Mouse (Mus musculus): ENCODE data around the gene Rassf5. TPM values are rescaled to one million over a fixed set of nuclear protein-coding genes. Genes with fewer than 3 reads are reported as not detected.

The Rassf5 gene
- polyA plus RNA-seq (2015; fragmentation: Nextera tagmentation; extraction: Ambion mirVana): 17.9 and 24.4 TPM in 2 replicates

GRCm38 (mm10) chr1:131245089-131245856 lies at the start of gene Rassf5:
TSS of gene Rassf5 (minus strand) at chr1:131245258.

DNA sequence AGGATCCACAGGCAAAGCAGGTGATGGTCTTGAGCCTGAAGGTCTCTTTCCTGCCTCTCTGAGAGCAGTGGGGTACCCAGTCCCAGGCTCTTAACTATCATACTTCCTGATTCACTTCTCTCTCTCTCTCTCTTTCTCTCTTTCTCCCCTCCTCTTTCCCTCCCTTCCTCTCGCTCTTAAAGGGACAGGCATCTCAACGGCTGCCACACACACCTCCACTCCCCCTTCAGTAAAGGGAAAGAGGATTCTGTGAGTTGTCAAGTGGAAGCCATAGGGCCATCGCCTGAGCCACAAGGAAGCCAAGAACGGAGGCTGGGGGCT lies 34.4 kb upstream of the Rassf5 start, which contains the start of gene Ikbke:
Gene Ikbke, minus strand, starts transcription at position 151 of the 321 bp plus-strand sequence.

GRCm38 (mm10) chr1:131153018-131153629 lies 91.9 kb downstream of the Rassf5 start, which contains the start of gene Eif2d:
TSS of gene Eif2d (plus strand) at chr1:131153181.

DNA sequence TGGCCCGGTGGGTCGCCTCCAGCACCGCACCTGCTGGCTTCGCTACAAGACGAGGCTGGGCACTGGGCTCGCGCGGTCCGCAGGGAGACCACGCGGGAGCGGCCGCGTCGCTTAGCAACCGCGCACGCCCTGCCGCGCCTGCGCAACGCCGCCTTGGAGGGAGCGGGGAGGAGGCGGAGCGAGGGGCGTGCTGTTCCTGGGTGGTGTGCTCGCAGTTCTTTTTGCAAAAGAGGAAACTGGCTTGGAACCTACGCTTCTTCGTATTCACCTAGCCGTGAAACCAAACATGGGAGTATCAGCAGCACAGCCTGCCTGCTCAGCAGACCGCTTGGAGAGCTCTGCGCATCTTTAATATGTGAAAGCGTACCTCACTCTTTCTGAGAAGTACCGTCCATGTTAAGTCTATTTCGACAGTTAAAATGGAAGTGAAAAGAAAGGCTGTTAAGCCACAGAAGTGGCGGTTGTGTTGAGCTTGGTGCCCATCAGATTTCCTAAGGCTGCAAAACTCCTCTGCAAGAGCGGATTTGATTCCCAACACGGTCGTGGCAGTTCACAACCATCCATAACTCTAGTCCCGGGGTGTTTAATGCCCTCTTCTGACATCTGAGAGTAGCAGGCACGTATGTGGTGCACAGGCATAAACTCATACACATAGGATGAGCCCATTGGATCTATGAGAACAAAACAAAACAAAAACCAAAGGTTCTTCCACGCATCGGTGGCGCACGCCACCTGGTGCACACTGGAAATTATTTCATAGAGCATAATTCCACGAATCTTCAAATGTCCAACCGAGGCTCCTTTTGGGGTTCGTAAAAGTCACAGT lies 106.7 kb downstream of the Rassf5 start, which contains the start of gene Dyrk3:
Gene Dyrk3, minus strand, starts transcription at position 150 of the 826 bp plus-strand sequence.

Other genes starting within 250 kb of the Rassf5 start
- gene Il10, start 225.4 kb downstream of the Rassf5 start, polyA plus RNA-seq (2015; fragmentation: Nextera tagmentation; extraction: Ambion mirVana): not detected in 2 replicates
- gene Mapkapk2, start 147.4 kb downstream of the Rassf5 start, polyA plus RNA-seq (2015; fragmentation: Nextera tagmentation; extraction: Ambion mirVana): 22.0 and 29.0 TPM in 2 replicates
- gene Dyrk3, start 106.9 kb downstream of the Rassf5 start, polyA plus RNA-seq (2015; fragmentation: Nextera tagmentation; extraction: Ambion mirVana): 16.6 and 19.5 TPM in 2 replicates
- 28.3 and 28.7 TPM in 2 replicates for gene Eif2d, start 92.1 kb downstream of the Rassf5 start, polyA plus RNA-seq (2015; fragmentation: Nextera tagmentation; extraction: Ambion mirVana)
- gene Ikbke, start 34.3 kb upstream of the Rassf5 start, polyA plus RNA-seq (2015; fragmentation: Nextera tagmentation; extraction: Ambion mirVana): 2.9 and 4.4 TPM in 2 replicates